Mouse (Mus musculus): ENCODE measurements around the gene Fam160b1. TPM values are rescaled to one million over a fixed set of nuclear protein-coding genes. Genes with fewer than 3 reads are reported as not detected.

The Fam160b1 gene
- polyA plus RNA-seq, 1 experiment from 2014 or later: 7.8 TPM

- TF ChIP-seq EP300 (IDR thresholded peaks at IDR 0.05; ENCODE audit: low read depth) (no peak), CTCF (IDR thresholded peaks at IDR 0.05; ENCODE audit: low read depth) (no peak)
- H3K9me3 ChIP-seq (ENCODE audit: low read length): no peaks in the 10 kb centered on the region
Observed at GRCm38 (mm10) chr19:57429926-57430325, 69.4 kb downstream of the Fam160b1 start.

GRCm38 (mm10) chr19:57431476-57431875 is 71.0 kb downstream of the Fam160b1 start:
- Histone ChIP-seq H3K9me3 (ENCODE audit: low read length) (no peaks in the 10 kb centered on the region), H3K4me3 (ENCODE audit: low read depth, low read length) (no peak overlapping the region), H3K4me2 (ENCODE audit: low read depth, low read length) (no peak overlapping the region), H3K36me3 (replicated peaks; ENCODE audit: insufficient read depth, low read length) (no peaks in the 10 kb centered on the region), H3K27me3 (ENCODE audit: insufficient read depth, low read length) (no peaks in the 10 kb centered on the region), H3K27ac (ENCODE audit: low read depth) (no peak overlapping the region), H3K9ac (replicated peaks) (no peak overlapping the region), H3K4me1 (ENCODE audit: insufficient read depth) (no peaks in the 10 kb centered on the region)
- DNase-seq: no peak
- no peak for ATAC-seq
- TF ChIP-seq EP300 (IDR thresholded peaks at IDR 0.05; ENCODE audit: low read depth) (no peak), CTCF (IDR thresholded peaks at IDR 0.05; ENCODE audit: low read depth) (no peak)
- 63% methylated on average over 6 of the region's 6 CpGs for WGBS (ENCODE audit: insufficient replicate concordance)

More at GRCm38 (mm10) chr19:57429926-57430325, 69.4 kb downstream of the Fam160b1 start:
- WGBS (ENCODE audit: insufficient replicate concordance): 47% methylated on average over 6 of the region's 6 CpGs
- ATAC-seq (no peak), DNase-seq (no peak)
- Histone ChIP-seq H3K4me2 (ENCODE audit: low read depth, low read length) (no peak overlapping the region), H3K9ac (replicated peaks) (no peak overlapping the region), H3K27me3 (ENCODE audit: insufficient read depth, low read length) (no peaks in the 10 kb centered on the region), H3K4me3 (ENCODE audit: low read depth, low read length) (no peak overlapping the region), H3K27ac (ENCODE audit: low read depth) (no peak overlapping the region), H3K36me3 (replicated peaks; ENCODE audit: insufficient read depth, low read length) (no peaks in the 10 kb centered on the region), H3K4me1 (ENCODE audit: insufficient read depth) (no peaks in the 10 kb centered on the region)

- DNase-seq (no peak), ATAC-seq (no peak)
- Histone ChIP-seq H3K27ac (ENCODE audit: low read depth) (no peak overlapping the region), H3K9me3 (ENCODE audit: low read length) (no peaks in the 10 kb centered on the region), H3K4me2 (ENCODE audit: low read depth, low read length) (no peak overlapping the region), H3K36me3 (replicated peaks; ENCODE audit: insufficient read depth, low read length) (no peaks in the 10 kb centered on the region), H3K4me1 (ENCODE audit: insufficient read depth) (no peaks in the 10 kb centered on the region), H3K4me3 (ENCODE audit: low read depth, low read length) (no peak overlapping the region), H3K27me3 (ENCODE audit: insufficient read depth, low read length) (no peaks in the 10 kb centered on the region), H3K9ac (replicated peaks) (no peak overlapping the region)
- TF ChIP-seq EP300 (IDR thresholded peaks at IDR 0.05; ENCODE audit: low read depth) (no peak), CTCF (IDR thresholded peaks at IDR 0.05; ENCODE audit: low read depth) (no peak)
- WGBS (ENCODE audit: insufficient replicate concordance): 82% methylated on average over 6 of the region's 6 CpGs
Observed at GRCm38 (mm10) chr19:57434024-57434423, 73.5 kb downstream of the Fam160b1 start.

- H3K4me3 ChIP-seq (ENCODE audit: low read depth, low read length): no peak overlapping the region
- H3K36me3 ChIP-seq (replicated peaks; ENCODE audit: insufficient read depth, low read length): no peaks in the 10 kb centered on the region
- no peak overlapping the region for H3K9ac ChIP-seq (replicated peaks)
- no peaks in the 10 kb centered on the region for H3K9me3 ChIP-seq (ENCODE audit: low read length)
- no peak overlapping the region for H3K4me2 ChIP-seq (ENCODE audit: low read depth, low read length)
- H3K27me3 ChIP-seq (ENCODE audit: insufficient read depth, low read length): no peaks in the 10 kb centered on the region
- no peak overlapping the region for H3K27ac ChIP-seq (ENCODE audit: low read depth)
- TF ChIP-seq CTCF (IDR thresholded peaks at IDR 0.05; ENCODE audit: low read depth) (no peak), EP300 (IDR thresholded peaks at IDR 0.05; ENCODE audit: low read depth) (no peak)
- no peaks in the 10 kb centered on the region for H3K4me1 ChIP-seq (ENCODE audit: insufficient read depth)
- DNase-seq (no peak), ATAC-seq (peak; percentile 21; the same call in 1 of the 2 replicates)
- WGBS (ENCODE audit: insufficient replicate concordance): 66% methylated on average over 10 of the region's 10 CpGs
Observed at GRCm38 (mm10) chr19:57436586-57437021, 76.1 kb downstream of the Fam160b1 start.

- 79% methylated on average over 7 of the region's 7 CpGs for WGBS (ENCODE audit: insufficient replicate concordance)
- H3K9ac ChIP-seq (replicated peaks): no peak overlapping the region
- H3K27me3 ChIP-seq (ENCODE audit: insufficient read depth, low read length): no peaks in the 10 kb centered on the region
- TF ChIP-seq EP300 (IDR thresholded peaks at IDR 0.05; ENCODE audit: low read depth) (no peak), CTCF (IDR thresholded peaks at IDR 0.05; ENCODE audit: low read depth) (no peak)
- H3K4me3 ChIP-seq (ENCODE audit: low read depth, low read length): no peak overlapping the region
- ATAC-seq: no peak
- DNase-seq: no peak
- no peaks in the 10 kb centered on the region for H3K9me3 ChIP-seq (ENCODE audit: low read length)
- no peak overlapping the region for H3K4me2 ChIP-seq (ENCODE audit: low read depth, low read length)
- no peaks in the 10 kb centered on the region for H3K36me3 ChIP-seq (replicated peaks; ENCODE audit: insufficient read depth, low read length)
- H3K4me1 ChIP-seq (ENCODE audit: insufficient read depth): no peaks in the 10 kb centered on the region
- no peak overlapping the region for H3K27ac ChIP-seq (ENCODE audit: low read depth)
Observed at GRCm38 (mm10) chr19:57437042-57437441, 76.6 kb downstream of the Fam160b1 start.

Other genes starting within 250 kb of the Fam160b1 start
- 11.5 and 12.0 TPM in 2 replicates for gene Ablim1, start 45.8 kb upstream of the Fam160b1 start, polyA plus RNA-seq (2015; fragmentation: Nextera tagmentation; extraction: Ambion mirVana)
- gene Trub1, start 92.2 kb downstream of the Fam160b1 start, polyA plus RNA-seq (2015; fragmentation: Nextera tagmentation; extraction: Ambion mirVana): 7.7 and 8.6 TPM in 2 replicates